27 mouse cellular contexts compared by ENCODE assay signal in the genomic region with DNA sequence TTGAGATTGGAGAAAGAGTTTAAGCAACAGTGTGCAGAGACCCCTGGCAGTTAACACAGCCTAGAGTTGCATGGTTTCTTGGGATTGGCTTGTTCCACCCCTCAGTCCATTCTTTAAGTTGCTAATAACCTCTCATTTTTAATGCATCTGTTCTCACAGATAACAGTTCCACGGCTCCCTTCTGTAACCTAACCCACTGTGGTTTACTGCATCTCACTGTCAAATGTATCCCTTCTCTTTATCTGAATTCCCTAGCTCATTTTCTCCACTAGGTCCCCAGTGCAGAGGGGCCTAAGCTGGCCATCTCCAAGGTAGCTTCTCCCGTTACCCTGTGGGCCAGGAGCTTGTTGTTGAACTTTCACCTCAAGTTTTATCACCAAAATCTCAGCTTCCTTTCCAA.
DNase-seq lines count a peak whose midpoint lies in the region; ATAC-seq lines count a peak whose summit lies in the region.
"Had no signal": no experiment of that assay in that cellular context is flagged by ENCODE, and none has a peak within 500 bp of the region (broad histone marks: within the 10 kb centered on the region; RNA-seq: fewer than 3 reads in every experiment).

No protein-coding gene starts in this region.

- H3K4me2 ChIP-seq in liver, embryonic 13.5 days: no peak overlapping the region
- H3K4me2 ChIP-seq: embryonic facial prominence, embryonic 13.5 days; forebrain, embryonic 13.5 days; heart, embryonic 13.5 days; hindbrain, embryonic 14.5 days had no signal

- no peaks in the 10 kb centered on the region for H3K36me3 ChIP-seq in liver, embryonic 13.5 days
- H3K36me3 ChIP-seq: embryonic facial prominence, embryonic 10.5 days; embryonic facial prominence, embryonic 13.5 days; heart, embryonic 10.5 days; heart, embryonic 13.5 days had no signal

- DNase-seq in testis, postnatal 10 days (ENCODE audit: low spot score): peak; percentile 22
- DNase-seq in testis, postnatal 14 days (ENCODE audit: low spot score): no peak
- no peak for DNase-seq in liver, embryonic 13.5 days
- no peak for DNase-seq in cerebellum, adult 11 months
- no peak for DNase-seq in layer of hippocampus, postnatal 10 days (ENCODE audit: low spot score in 2 of 2)
- DNase-seq: adrenal gland, adult 2 months; adrenal gland, postnatal 14 days; cerebellum, adult 2 months; cerebellum, adult 9-11 months; cerebellum, postnatal 25 days; embryo, embryonic 11 days; gastrocnemius, postnatal 10 days; gastrocnemius, postnatal 36 days; heart, adult 2 months; heart, postnatal 14 days; heart, postnatal 4 days had no signal

- peaks cover 34% of the 10 kb centered on the region for H3K4me1 ChIP-seq in liver, embryonic 13.5 days (replicated peaks)

- H3K27me3 ChIP-seq in liver, embryonic 13.5 days: no peaks in the 10 kb centered on the region
- H3K27me3 ChIP-seq: heart, embryonic 13.5 days had no signal

- peak; percentile 63 for ATAC-seq in liver, embryonic 13.5 days (ENCODE audit: low read depth)
- peak; percentile 44 for ATAC-seq in megakaryocyte-erythroid progenitor cell, adult 5-6 weeks (replicated peaks; ENCODE audit: low FRiP score, low TSS enrichment, poor library complexity, severe bottlenecking)
- ATAC-seq: CD4-positive, CD25-positive, alpha-beta regulatory T cell, adult 4 months; forebrain, embryonic 13.5 days; forebrain, embryonic 16.5 days; hindbrain, postnatal 0 days had no signal

- no peak overlapping the region for H3K4me3 ChIP-seq in liver, embryonic 13.5 days (replicated peaks)
- H3K4me3 ChIP-seq: embryonic facial prominence, embryonic 10.5 days; embryonic facial prominence, embryonic 13.5 days; erythroblast, embryonic 14.5 days; forebrain, embryonic 13.5 days; heart, adult 2 months; heart, embryonic 10.5 days; heart, embryonic 13.5 days had no signal

- no peaks in the 10 kb centered on the region for H3K9me3 ChIP-seq in liver, embryonic 13.5 days (replicated peaks)
- H3K9me3 ChIP-seq: embryonic facial prominence, embryonic 10.5 days; embryonic facial prominence, embryonic 13.5 days; forebrain, embryonic 13.5 days; heart, embryonic 10.5 days; heart, embryonic 13.5 days had no signal

- no peak overlapping the region for H3K27ac ChIP-seq in liver, embryonic 13.5 days
- H3K27ac ChIP-seq: embryonic facial prominence, embryonic 10.5 days; forebrain, embryonic 13.5 days; heart, adult 2 months; heart, embryonic 10.5 days; heart, embryonic 13.5 days; hindbrain, embryonic 14.5 days; hindbrain, postnatal 0 days had no signal

- no peak overlapping the region for H3K9ac ChIP-seq in liver, embryonic 13.5 days
- H3K9ac ChIP-seq: embryonic facial prominence, embryonic 13.5 days; forebrain, embryonic 13.5 days; heart, embryonic 13.5 days; hindbrain, embryonic 14.5 days had no signal

- 14% methylated on average over 2 of the region's 2 CpGs for WGBS in liver, embryonic 13.5 days (ENCODE audit: insufficient replicate concordance)
